In genomic region chr16:24238075-24238555, GRCm38 (mm10) we compare ENCODE assay signal across 8 mouse cellular contexts.
A peak's percentile ranks its signal among the peaks of the same experiment; 100 is the strongest.
DNase-seq lines count a peak whose midpoint lies in the region; ATAC-seq and TF ChIP-seq lines count a peak whose summit lies in the region.

No protein-coding gene starts in this region.

- H3K4me1 ChIP-seq in heart, embryonic 13.5 days, result peaks cover 10% of the 10 kb centered on the region
- peaks cover 49% of the 10 kb centered on the region for H3K4me1 ChIP-seq in megakaryocyte, embryonic 14.5 days
- H3K4me1 ChIP-seq in hindbrain, postnatal 0 days (ENCODE audit: insufficient read depth, low read length), result no peaks in the 10 kb centered on the region

- H3K27me3 ChIP-seq in heart, embryonic 13.5 days (replicated peaks), result no peaks in the 10 kb centered on the region
- H3K27me3 ChIP-seq in megakaryocyte, embryonic 14.5 days (replicated peaks), result no peaks in the 10 kb centered on the region
- H3K27me3 ChIP-seq in hindbrain, postnatal 0 days (ENCODE audit: insufficient read depth, low read length), result no peaks in the 10 kb centered on the region

- 65% methylated on average over 3 of the region's 3 CpGs for WGBS in heart, embryonic 13.5 days
- WGBS in hindbrain, postnatal 0 days, result 82% methylated on average over 3 of the region's 3 CpGs

- peak; percentile 44 to 74 for DNase-seq in adrenal gland, adult (ENCODE audit: inconsistent age in 2 of 2, low spot score in 1 of 2)
- no peak for DNase-seq in adrenal gland, postnatal 4 days (ENCODE audit: low spot score in 2 of 2)
- peak; percentile 40 for DNase-seq in adrenal gland, adult 8-10 months
- peak; percentile 17 to 58 for DNase-seq in kidney, postnatal 4 days
- DNase-seq in hindbrain, postnatal 0 days (ENCODE audit: low spot score), result no peak

- no peak overlapping the region for H3K4me2 ChIP-seq in heart, embryonic 13.5 days
- no peak overlapping the region for H3K4me2 ChIP-seq in hindbrain, postnatal 0 days (ENCODE audit: low read depth, low read length)

- H3K27ac ChIP-seq in heart, embryonic 13.5 days (replicated peaks), result no peak overlapping the region
- no peak overlapping the region for H3K27ac ChIP-seq in hindbrain, postnatal 0 days

- no peak overlapping the region for H3K9ac ChIP-seq in heart, embryonic 13.5 days
- H3K9ac ChIP-seq in hindbrain, postnatal 0 days (replicated peaks; ENCODE audit: low read length), result no peak overlapping the region

- no peaks in the 10 kb centered on the region for H3K9me3 ChIP-seq in heart, embryonic 13.5 days
- H3K9me3 ChIP-seq in megakaryocyte, embryonic 14.5 days, result no peaks in the 10 kb centered on the region
- no peaks in the 10 kb centered on the region for H3K9me3 ChIP-seq in hindbrain, postnatal 0 days (ENCODE audit: low read length)

- no peak for TF ChIP-seq CTCF in hindbrain, postnatal 0 days (IDR thresholded peaks at IDR 0.05; ENCODE audit: low read depth)

- no peak overlapping the region for H3K4me3 ChIP-seq in heart, embryonic 13.5 days
- peak overlapping the region; percentile 84 for H3K4me3 ChIP-seq in megakaryocyte, embryonic 14.5 days (replicated peaks)
- H3K4me3 ChIP-seq in hindbrain, postnatal 0 days (ENCODE audit: low read length), result no peak overlapping the region

- ATAC-seq in heart, embryonic 13.5 days (ENCODE audit: extremely low read depth, insufficient number of reproducible peaks, low FRiP score, low TSS enrichment), result peak; percentile 37
- ATAC-seq in hindbrain, postnatal 0 days, result no peak
- no peak for ATAC-seq in erythroid progenitor cell, adult 5-6 weeks (replicated peaks; ENCODE audit: low FRiP score, poor library complexity, severe bottlenecking)

- no peaks in the 10 kb centered on the region for H3K36me3 ChIP-seq in heart, embryonic 13.5 days
- H3K36me3 ChIP-seq in megakaryocyte, embryonic 14.5 days (replicated peaks; ENCODE audit: low read length), result no peaks in the 10 kb centered on the region
- no peaks in the 10 kb centered on the region for H3K36me3 ChIP-seq in hindbrain, postnatal 0 days (ENCODE audit: insufficient read depth, low read length)

Comparison
In these comparisons a context has a peak if more than half of its experiments do, and no peak if none do; other contexts are left out.
1. DNase-seq: peak in adrenal gland, adult (2 of 2), adrenal gland, adult 8-10 months (single experiment) and kidney, postnatal 4 days (2 of 2); none in adrenal gland, postnatal 4 days (0 of 2) and hindbrain, postnatal 0 days (single experiment).